Mouse (Mus musculus): Measurements from ENCODE around the gene Cpne4.

GRCm38 (mm10) chr9:104572856-104573255, 25.8 kb downstream of the Cpne4 start:
- TF ChIP-seq MAX (IDR thresholded peaks at IDR 0.05; ENCODE audit: low read length) (no peak), POLR2A (IDR thresholded peaks at IDR 0.05; ENCODE audit: low read depth, low read length) (no peak), RCOR1 (conservative IDR thresholded peaks at IDR 0.05; ENCODE audit: low read depth, low read length) (no peak), EP300 (IDR thresholded peaks at IDR 0.05; ENCODE audit: low read length) (no peak), ZNF384 (IDR thresholded peaks at IDR 0.05; ENCODE audit: low read depth, low read length) (no peak), CHD1 (IDR thresholded peaks at IDR 0.05; ENCODE audit: low read depth, low read length) (no peak), CHD2 (IDR thresholded peaks at IDR 0.05; ENCODE audit: low read length) (no peak), CTCF (conservative IDR thresholded peaks at IDR 0.05 in 1 of 2, IDR thresholded peaks at IDR 0.05 in 1 of 2; ENCODE audit: low read depth in 2 of 2, low read length in 2 of 2) (no peak)
